Mouse (Mus musculus) kidney, postnatal 14 days (tissue): Measurements from ENCODE around the gene Prrc2a.

ENCODE experiments used
- DNase-seq: peaks from one replicate; pipeline ENCODE4 v3.0.0; 2022; ENCODE audit warnings: mixed read lengths

The Prrc2a gene

GRCm38 (mm10) chr17:35101161-35101560 is 63.5 kb downstream of the Prrc2a start:
- DNase-seq = no peak

DNA sequence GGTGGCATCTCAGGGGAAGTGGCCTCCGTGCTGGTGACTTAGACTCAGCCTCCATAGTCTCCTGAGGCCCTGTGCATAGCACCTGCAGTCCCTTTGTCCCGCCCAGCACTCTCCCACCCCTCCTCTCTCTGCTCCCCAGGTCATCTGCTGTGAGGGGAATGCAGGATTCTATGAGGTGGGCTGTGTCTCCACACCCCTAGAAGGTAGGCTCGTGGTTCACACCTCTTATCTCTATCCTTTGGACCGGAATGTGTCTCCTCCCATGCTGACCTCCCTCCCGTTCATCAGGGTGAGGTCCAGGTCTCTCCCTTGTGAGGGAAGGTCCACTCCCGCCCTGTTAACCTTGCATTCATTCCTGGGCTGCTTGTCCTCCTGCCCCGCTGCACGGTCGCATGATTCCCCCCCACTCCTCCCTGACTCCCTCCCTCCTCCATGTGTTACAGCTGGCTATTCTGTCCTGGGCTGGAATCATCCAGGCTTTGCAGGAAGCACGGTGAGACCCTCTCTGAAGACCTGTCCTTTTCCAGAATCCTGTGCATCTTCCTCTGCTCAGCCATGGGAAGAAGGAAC is 64.4 kb downstream of the Prrc2a start:
- DNase-seq = peak; percentile 50
